26 mouse cellular contexts compared by ENCODE assay signal in genomic region chr13:113691644-113692043, GRCm38 (mm10). TPM values are rescaled to one million over a fixed set of nuclear protein-coding genes. Genes with fewer than 3 reads are reported as not detected.
DNase-seq lines count a peak whose midpoint lies in the region; ATAC-seq and TF ChIP-seq lines count a peak whose summit lies in the region.
"Had no signal": no experiment of that assay in that cellular context is flagged by ENCODE, and none has a peak within 500 bp of the region (broad histone marks: within the 10 kb centered on the region; RNA-seq: fewer than 3 reads in every experiment).

No protein-coding gene starts in this region.

- TF ChIP-seq CTCF in lung, postnatal 0 days (IDR thresholded peaks at IDR 0.05): no peak

- TF ChIP-seq EP300 in lung, postnatal 0 days (IDR thresholded peaks at IDR 0.05): no peak

- DNase-seq in heart, adult 11 months: peak; percentile 61
- DNase-seq in heart, postnatal 25 days (ENCODE audit: low spot score): no peak
- peak; percentile 21 for DNase-seq in lung, postnatal 36 days
- DNase-seq in lung, postnatal 0 days (ENCODE audit: low spot score): no peak
- peak; percentile 32 for DNase-seq in 416B (ENCODE audit: low read depth)
- no peak for DNase-seq in embryo, embryonic 10.5 days (ENCODE audit: low spot score)
- DNase-seq: adrenal gland, adult 2 months; cerebellum, adult 18-20 months; cerebellum, postnatal 25 days; kidney, postnatal 4 days; layer of hippocampus, adult 9-11 months; right cerebral cortex, postnatal 14 days had no signal

- no peaks in the 10 kb centered on the region for H3K36me3 ChIP-seq in lung, postnatal 0 days (ENCODE audit: insufficient read depth, low read length)
- H3K36me3 ChIP-seq: embryonic facial prominence, embryonic 15.5 days; forebrain, embryonic 15.5 days; hindbrain, embryonic 12.5 days; midbrain, embryonic 13.5 days; neural tube, embryonic 12.5 days had no signal

- H3K9ac ChIP-seq in lung, postnatal 0 days (replicated peaks; ENCODE audit: low read depth): no peak overlapping the region
- H3K9ac ChIP-seq: embryonic facial prominence, embryonic 15.5 days; forebrain, embryonic 15.5 days; hindbrain, embryonic 12.5 days; liver, embryonic 14.5 days; midbrain, embryonic 13.5 days; neural tube, embryonic 12.5 days had no signal

- no peaks in the 10 kb centered on the region for H3K9me3 ChIP-seq in lung, postnatal 0 days (ENCODE audit: low read length)
- H3K9me3 ChIP-seq: embryonic facial prominence, embryonic 15.5 days; forebrain, embryonic 15.5 days; hindbrain, embryonic 12.5 days; midbrain, embryonic 13.5 days; neural tube, embryonic 12.5 days had no signal

- intact Hi-C loops in heart, postnatal 25 days (cut with DNase I): no loop called here

- 41% methylated on average over 9 of the region's 9 CpGs for WGBS in lung, postnatal 0 days

- H3K4me1 ChIP-seq in lung, postnatal 0 days (ENCODE audit: insufficient read depth, low read depth, low read length): no peaks in the 10 kb centered on the region
- H3K4me1 ChIP-seq: embryonic facial prominence, embryonic 15.5 days; hindbrain, embryonic 12.5 days had no signal

- no peak; the same call in 1 of the 2 replicates for ATAC-seq in lung, postnatal 0 days
- peak; percentile 50 for ATAC-seq in megakaryocyte, adult 5-6 weeks (ENCODE audit: poor library complexity, severe bottlenecking)
- ATAC-seq: forebrain, embryonic 15.5 days; intestine, postnatal 0 days; midbrain, embryonic 13.5 days had no signal

- H3K27ac ChIP-seq in lung, postnatal 0 days (ENCODE audit: low read length): no peak overlapping the region
- H3K27ac ChIP-seq: embryonic facial prominence, embryonic 15.5 days; forebrain, embryonic 15.5 days; hindbrain, embryonic 12.5 days; left cerebral cortex, adult 2 months; liver, embryonic 14.5 days; macrophage; midbrain, embryonic 13.5 days; neural tube, embryonic 12.5 days had no signal

- H3K27me3 ChIP-seq in lung, postnatal 0 days (replicated peaks; ENCODE audit: insufficient read depth, low read length): no peaks in the 10 kb centered on the region
- H3K27me3 ChIP-seq: embryonic facial prominence, embryonic 15.5 days; forebrain, embryonic 15.5 days; hindbrain, embryonic 12.5 days; neural tube, embryonic 12.5 days had no signal

- H3K4me2 ChIP-seq in lung, postnatal 0 days (replicated peaks; ENCODE audit: low read depth, low read length): no peak overlapping the region
- H3K4me2 ChIP-seq: embryonic facial prominence, embryonic 15.5 days; forebrain, embryonic 15.5 days; heart, embryonic 11.5 days; hindbrain, embryonic 12.5 days; midbrain, embryonic 13.5 days; neural tube, embryonic 12.5 days had no signal

- H3K4me3 ChIP-seq in lung, postnatal 0 days (ENCODE audit: low read depth, low read length): no peak overlapping the region
- H3K4me3 ChIP-seq: embryonic facial prominence, embryonic 15.5 days; forebrain, embryonic 15.5 days; hindbrain, embryonic 12.5 days; left cerebral cortex, adult 2 months; midbrain, embryonic 13.5 days; neural tube, embryonic 12.5 days had no signal

RNA-seq across cellular contexts. Expression of gene Hspb3, which starts 28.2 kb away (rescaled TPM):
- total RNA-seq in heart, postnatal 25 days (2021): 10 to 100 TPM; 18.4 to 22.7 TPM
- polyA plus RNA-seq in lung, postnatal 0 days (2015; fragmentation: Nextera tagmentation; extraction: Ambion mirVana): 0.62 and 0.96 TPM in 2 replicates
- total RNA-seq in megakaryocyte, adult 5-6 weeks (2015): not detected in 2 replicates
- total RNA-seq in megakaryocyte, adult 5-6 weeks (2017): not detected in 2 replicates
- total RNA-seq: adrenal gland, adult 2 months; MEL had no signal
- polyA plus RNA-seq: adrenal gland, adult 2 months; gonadal fat pad, adult 2 months; kidney, embryonic 14.5 days; liver, embryonic 14.5 days; macrophage had no signal

Comparison
In these comparisons a context has a peak if more than half of its experiments do, and no peak if none do; other contexts are left out.
1. DNase-seq: peak in heart, adult 11 months (single experiment), lung, postnatal 36 days (single experiment) and 416B (single experiment); none in heart, postnatal 25 days (single experiment), lung, postnatal 0 days (single experiment) and embryo, embryonic 10.5 days (single experiment).
2. RNA of gene Hspb3, which starts 28.2 kb away (total RNA-seq): 18.4 to 22.7 TPM in heart, postnatal 25 days; not detected in megakaryocyte, adult 5-6 weeks; every median in the first group is over 10 times any median in the second.